Mouse (Mus musculus) myocyte (in vitro differentiated cells): ENCODE results near the gene Lamtor2.

Experiments
- CEBPB ChIP-seq: IDR thresholded peaks from 2 replicates; pipeline ENCODE4 v1.6.1; 2011; ENCODE audit warnings: mild to moderate bottlenecking, moderate library complexity; ENCODE audit not compliant: poor library complexity, insufficient read depth, severe bottlenecking
- E2F4 ChIP-seq: IDR thresholded peaks from one replicate; pipeline ENCODE4 v1.6.1; 2011; ENCODE audit warnings: mild to moderate bottlenecking, control low read depth, moderate library complexity; ENCODE audit not compliant: insufficient read depth
- POLR2A ChIP-seq: IDR thresholded peaks from one replicate; pipeline ENCODE4 v1.6.1; 2011; ENCODE audit warnings: low read depth, mild to moderate bottlenecking, control low read depth, moderate library complexity; ENCODE audit not compliant: insufficient read length
- REST ChIP-seq: IDR thresholded peaks from one replicate; pipeline ENCODE4 v1.6.1; 2011; ENCODE audit warnings: mild to moderate bottlenecking, control low read depth, moderate library complexity; ENCODE audit not compliant: insufficient read depth, insufficient read length
- TCF12 ChIP-seq: IDR thresholded peaks from one replicate; pipeline ENCODE4 v1.6.1; 2011; ENCODE audit warnings: mild to moderate bottlenecking, control low read depth; ENCODE audit not compliant: poor library complexity, insufficient read depth, severe bottlenecking
- TCF3 ChIP-seq: IDR thresholded peaks from one replicate; pipeline ENCODE4 v1.6.1; 2011; ENCODE audit warnings: low read depth, control low read depth; ENCODE audit not compliant: insufficient read length
- USF1 ChIP-seq: IDR thresholded peaks from one replicate; pipeline ENCODE4 v1.6.1; 2011; ENCODE audit warnings: low read depth, mild to moderate bottlenecking, control low read depth, moderate library complexity

DNA sequence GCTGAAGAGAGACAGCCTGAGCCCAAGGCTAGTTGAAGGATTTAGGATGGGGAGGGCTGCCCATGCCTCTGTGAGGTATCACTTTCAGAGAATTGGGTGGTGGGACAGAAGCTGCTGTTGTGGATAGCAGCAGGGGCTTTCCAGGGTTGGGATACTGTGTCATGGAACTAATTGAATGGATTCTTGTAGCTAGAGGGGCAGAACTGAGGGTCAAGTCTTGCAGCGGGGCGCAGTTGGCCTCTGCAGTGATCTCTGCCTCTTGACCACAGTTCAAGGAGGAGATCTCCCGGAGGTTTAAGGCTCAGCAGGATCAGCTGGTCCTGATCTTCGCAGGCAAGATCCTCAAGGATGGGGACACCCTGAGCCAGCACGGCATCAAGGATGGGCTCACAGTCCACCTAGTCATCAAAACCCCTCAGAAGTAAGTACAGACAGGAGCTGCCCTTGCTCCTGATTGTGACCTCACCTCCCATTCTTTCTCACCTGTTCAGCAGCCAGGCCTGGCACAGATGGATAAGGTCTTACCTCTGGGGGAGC, 2.3 kb upstream of the Lamtor2 start:
- TF ChIP-seq POLR2A (no peak), E2F4 (no peak), USF1 (no peak), TCF3 (no peak), CEBPB (no peak), REST (no peak), TCF12 (no peak)
